Mouse (Mus musculus) spleen, adult 2 months (tissue): ENCODE results near the gene Stx8. TPM values are rescaled to one million over a fixed set of nuclear protein-coding genes. Genes with fewer than 3 reads are reported as not detected.

ENCODE experiments used
- DNase-seq, 2 experiments: peaks; one replicate each; pipeline versions ENCODE4 v3.0.0 to v3.0.0-alpha.2; 2012 to 2021; ENCODE audit warnings: low spot score in 2 of 2, low read depth in 1 of 2
- H3K27ac ChIP-seq: fragments of 200-500 bp; 2 replicates; pipeline ENCODE4 v1.5.1; 2012; ENCODE audit warnings: low read length, inconsistent platforms; ENCODE audit not compliant: insufficient read depth
- H3K27me3 ChIP-seq: fragments of 200-500 bp; 2 replicates; pipeline ENCODE4 v1.6.1; 2012; ENCODE audit warnings: mild to moderate bottlenecking, moderate library complexity, low read length, inconsistent platforms; ENCODE audit not compliant: control insufficient read depth, insufficient read depth
- H3K36me3 ChIP-seq: fragments of 200-500 bp; 2 replicates; pipeline ENCODE4 v1.6.1; 2012; ENCODE audit warnings: mild to moderate bottlenecking, low read length, inconsistent platforms; ENCODE audit not compliant: control insufficient read depth, insufficient read depth
- H3K4me1 ChIP-seq: fragments of 200-500 bp; 2 replicates; pipeline ENCODE4 v1.6.1; 2011; ENCODE audit warnings: inconsistent platforms; ENCODE audit not compliant: control insufficient read depth, insufficient read depth, insufficient read length
- H3K4me3 ChIP-seq: fragments of 200-500 bp; 2 replicates; pipeline ENCODE4 v1.5.1; 2011; ENCODE audit warnings: mild to moderate bottlenecking, inconsistent platforms; ENCODE audit not compliant: insufficient read depth, insufficient read length; ENCODE audit errors: extremely low read depth
- CTCF ChIP-seq: fragments of 200-500 bp; IDR thresholded peaks from 2 replicates; pipeline ENCODE4 v1.5.1; 2011; ENCODE audit warnings: mild to moderate bottlenecking, inconsistent platforms; ENCODE audit not compliant: insufficient read depth, insufficient read length, insufficient replicate concordance; ENCODE audit errors: extremely low read depth
- POLR2A ChIP-seq: fragments of 200-500 bp; IDR thresholded peaks from 2 replicates; pipeline ENCODE4 v1.6.1; 2011; ENCODE audit warnings: low read depth, low read length, inconsistent platforms
- WGBS: fragments of 180-500 bp; shearing (Covaris S2); methylation state at CpG from one replicate; pipeline ENCODE4 v1.1.7; 2018; 5-methylcytosine and 5-hydroxymethylcytosine counted together
- polyA plus RNA-seq: library from polyadenylated mRNA; depleted of rRNA; stranded (reverse); fragments of >200 nt; gene quantifications from 2 replicates; pipeline ENCODE4 v1.2.3, GENCODE M21; 2012

Stx8 gene
- polyA plus RNA-seq, 1 experiment, result 3.2 TPM

DNA sequence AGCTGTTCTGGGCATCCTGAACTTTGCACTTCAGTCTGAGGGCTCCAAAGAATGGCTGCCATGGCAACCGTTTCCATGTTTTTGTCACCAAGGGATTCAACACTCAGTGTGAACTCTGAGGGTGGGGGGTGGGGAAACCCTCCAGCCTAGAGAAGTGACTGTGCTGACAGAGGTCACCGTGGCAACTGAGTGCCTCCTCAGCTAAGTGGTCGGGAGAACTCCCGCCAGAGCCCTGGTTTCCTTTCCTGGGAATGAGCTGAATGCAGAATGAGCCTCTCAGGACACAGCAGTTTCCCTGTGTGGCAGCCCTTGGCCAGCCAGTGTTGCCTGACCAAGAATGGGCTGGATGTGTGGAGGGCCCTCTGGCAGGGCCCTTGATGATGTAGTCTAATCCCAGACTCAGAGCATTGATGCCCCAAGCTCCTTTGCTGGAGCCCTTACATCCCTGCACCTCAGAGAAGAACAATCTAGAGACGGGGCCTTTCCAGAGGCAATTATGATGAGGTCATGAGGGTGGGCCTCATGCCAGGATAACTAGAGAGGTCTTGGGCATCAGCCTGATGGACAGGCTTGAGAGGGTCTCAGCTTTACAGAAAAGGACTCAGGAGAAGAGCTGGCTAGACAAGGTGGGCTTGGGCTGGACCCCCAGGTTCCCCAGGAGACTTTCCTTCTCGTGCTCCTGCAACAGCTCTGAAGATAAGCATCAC, 249.4 kb downstream of the Stx8 start:
- Histone ChIP-seq H3K27ac (no peak overlapping the region), H3K27me3 (no peaks in the 10 kb centered on the region), H3K36me3 (no peaks in the 10 kb centered on the region), H3K4me1 (peaks cover 4% of the 10 kb centered on the region; the same call in 1 of the 2 replicates), H3K4me3 (no peak overlapping the region)
- no peak for DNase-seq
- 87% methylated on average over 6 of the region's 6 CpGs for WGBS
- TF ChIP-seq CTCF, result no peak
- TF ChIP-seq POLR2A, result no peak

DNA sequence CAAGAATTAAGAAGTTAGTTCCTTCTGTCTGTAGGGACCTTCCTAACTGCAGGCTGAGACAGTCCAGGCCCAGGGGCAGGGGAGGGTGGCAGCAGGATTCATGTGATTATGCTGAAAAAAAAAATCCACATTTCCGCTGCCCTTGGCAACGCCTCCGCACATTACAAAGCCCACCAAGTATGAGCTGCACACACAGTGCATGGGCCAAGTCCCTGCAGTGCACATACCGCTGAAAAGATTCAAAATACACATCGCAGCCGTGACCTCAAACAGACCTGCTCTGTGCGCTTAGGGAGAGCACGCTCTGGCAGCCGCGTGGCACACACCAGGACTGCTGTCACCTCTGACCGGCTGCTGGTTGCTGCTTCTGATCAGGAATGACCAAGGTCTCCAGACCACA, 250.0 kb downstream of the Stx8 start:
- no peaks in the 10 kb centered on the region for H3K27me3 ChIP-seq
- peaks cover 4% of the 10 kb centered on the region; the same call in 1 of the 2 replicates for H3K4me1 ChIP-seq
- no peak overlapping the region for H3K27ac ChIP-seq
- WGBS, result 93% methylated on average over 11 of the region's 11 CpGs
- H3K36me3 ChIP-seq, result no peaks in the 10 kb centered on the region
- H3K4me3 ChIP-seq, result no peak overlapping the region
- no peak for TF ChIP-seq POLR2A
- no peak for TF ChIP-seq CTCF
- DNase-seq, result no peak

DNA sequence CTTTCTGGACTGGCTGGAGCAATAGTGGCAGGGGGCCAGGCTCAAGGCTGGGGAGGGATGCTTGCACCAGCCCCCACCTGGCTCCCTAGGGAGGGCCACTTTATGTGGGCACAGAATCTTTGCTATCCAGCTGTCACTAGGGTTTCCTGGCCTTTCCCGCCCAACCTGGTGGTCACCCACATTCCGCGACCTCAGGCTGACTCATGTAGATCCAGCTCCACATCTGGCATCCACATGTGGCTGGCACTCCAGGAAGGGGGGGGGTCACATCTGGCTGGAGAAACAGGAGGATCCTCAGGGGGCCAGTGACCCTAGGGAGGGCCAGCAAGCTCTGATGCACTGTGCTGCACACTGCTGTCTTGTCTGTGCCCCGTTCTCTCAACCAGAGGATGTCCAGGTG, 254.7 kb downstream of the Stx8 start:
- Histone ChIP-seq H3K4me3 (no peak overlapping the region), H3K27me3 (no peaks in the 10 kb centered on the region), H3K27ac (no peak overlapping the region), H3K4me1 (no peaks in the 10 kb centered on the region), H3K36me3 (no peaks in the 10 kb centered on the region)
- no peak for TF ChIP-seq POLR2A
- TF ChIP-seq CTCF, result no peak
- WGBS, result 80% methylated on average over 4 of the region's 4 CpGs
- no peak for DNase-seq

DNA sequence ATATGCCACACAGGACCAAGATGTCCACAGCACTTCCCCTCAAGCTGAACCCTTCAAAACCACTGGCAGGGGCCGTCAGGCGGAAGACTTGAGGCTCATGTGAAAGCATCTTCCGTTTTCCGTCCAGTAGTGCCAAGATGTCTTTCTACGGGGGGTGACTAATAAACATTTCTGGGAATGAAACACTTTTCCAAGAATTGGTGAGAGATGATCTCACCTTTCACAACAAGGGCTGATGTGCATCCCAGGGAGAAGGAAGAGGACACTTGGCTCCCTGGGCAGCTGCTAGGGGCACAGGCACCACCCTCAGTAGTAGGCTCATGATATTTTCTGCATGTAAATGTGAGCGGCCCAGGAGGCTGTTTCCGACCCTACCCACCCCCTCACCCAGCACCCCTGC, 256.2 kb downstream of the Stx8 start:
- TF ChIP-seq POLR2A, result no peak
- no peak for TF ChIP-seq CTCF
- H3K36me3 ChIP-seq, result no peaks in the 10 kb centered on the region
- no peak overlapping the region for H3K27ac ChIP-seq

DNA sequence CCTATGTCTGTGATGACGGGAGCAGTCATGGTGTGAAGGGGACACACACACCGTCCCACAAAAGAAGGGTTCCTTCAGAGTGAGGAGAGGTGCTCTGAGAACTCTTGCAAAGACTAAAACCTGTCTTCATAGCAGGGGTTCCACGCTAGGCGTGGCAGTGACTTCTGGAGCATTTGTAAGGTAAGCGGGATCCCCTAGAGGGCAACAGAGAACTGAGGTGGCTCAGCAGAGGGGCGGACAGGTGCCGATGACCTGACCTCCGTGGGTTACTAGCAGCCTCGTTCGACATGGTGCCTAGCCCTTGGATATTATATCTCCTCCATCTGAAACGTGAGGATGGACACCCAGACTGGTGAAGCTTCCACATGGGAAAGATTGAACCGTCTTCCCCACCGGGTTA, 257.1 kb downstream of the Stx8 start:
- Histone ChIP-seq H3K4me3 (no peak overlapping the region), H3K36me3 (no peaks in the 10 kb centered on the region), H3K4me1 (no peaks in the 10 kb centered on the region), H3K27ac (no peak overlapping the region), H3K27me3 (no peaks in the 10 kb centered on the region)
- no peak for DNase-seq
- TF ChIP-seq CTCF (no peak), POLR2A (no peak)
- 80% methylated on average over 13 of the region's 13 CpGs for WGBS

More for the DNA sequence above, 256.2 kb downstream of the Stx8 start:
- Histone ChIP-seq H3K27me3 (no peaks in the 10 kb centered on the region), H3K4me1 (no peaks in the 10 kb centered on the region), H3K4me3 (no peak overlapping the region)
- WGBS, result 73% methylated on average over 7 of the region's 7 CpGs
- DNase-seq, result no peak

DNA sequence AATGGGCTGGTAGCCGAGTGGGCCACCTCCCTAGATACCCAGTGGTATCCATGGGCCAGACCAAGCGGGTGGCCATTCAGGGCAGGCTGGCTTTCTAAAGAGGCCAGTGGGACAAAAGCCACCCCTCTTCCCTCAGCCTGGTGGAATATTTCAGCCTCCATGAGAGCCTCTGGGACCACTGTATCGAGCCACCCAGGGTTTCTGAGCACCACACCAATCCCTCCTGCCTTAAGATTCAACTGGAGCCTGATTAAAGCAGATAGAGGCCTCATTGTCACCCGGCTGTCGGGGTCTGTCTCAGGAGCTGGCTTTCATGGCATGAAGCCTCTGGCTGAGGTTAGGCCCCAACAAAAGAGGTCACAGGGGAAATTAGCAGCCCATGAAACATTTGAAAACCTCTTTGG, 260.7 kb downstream of the Stx8 start:
- no peaks in the 10 kb centered on the region for H3K27me3 ChIP-seq
- 90% methylated on average over 5 of the region's 5 CpGs for WGBS

DNA sequence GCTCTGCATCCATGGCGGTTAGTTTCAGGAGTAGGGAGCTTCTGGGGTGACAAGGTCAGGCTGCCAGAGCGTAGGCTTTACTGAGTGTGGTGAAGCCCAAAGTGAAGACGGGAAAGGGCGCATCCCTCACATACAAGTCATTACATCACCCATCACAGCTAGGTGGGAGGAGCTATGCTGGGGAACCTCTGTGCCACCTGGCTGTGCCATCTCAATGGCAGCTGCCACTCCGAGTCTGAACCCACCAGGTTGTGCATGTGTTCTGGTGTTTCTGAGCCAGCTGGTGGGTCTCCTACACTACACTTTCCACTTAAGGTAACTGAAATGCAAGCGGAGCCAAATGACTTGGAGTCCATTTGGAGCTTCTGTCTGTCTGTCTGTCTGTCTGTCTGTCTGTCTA, 261.8 kb downstream of the Stx8 start:
- 82% methylated on average over 6 of the region's 6 CpGs for WGBS
- TF ChIP-seq CTCF (no peak), POLR2A (no peak)
- Histone ChIP-seq H3K27me3 (no peaks in the 10 kb centered on the region), H3K36me3 (no peaks in the 10 kb centered on the region), H3K4me3 (no peak overlapping the region), H3K27ac (no peak overlapping the region), H3K4me1 (no peaks in the 10 kb centered on the region)
- DNase-seq, result no peak

More for the DNA sequence above, 260.7 kb downstream of the Stx8 start:
- TF ChIP-seq POLR2A, result no peak
- no peak for TF ChIP-seq CTCF
- Histone ChIP-seq H3K27ac (no peak overlapping the region), H3K4me3 (no peak overlapping the region), H3K4me1 (no peaks in the 10 kb centered on the region), H3K36me3 (no peaks in the 10 kb centered on the region)
- no peak for DNase-seq
